Mouse (Mus musculus) liver, postnatal 0 days (tissue): ENCODE measurements around the gene Map3k13. TPM values are rescaled to one million over a fixed set of nuclear protein-coding genes. Genes with fewer than 3 reads are reported as not detected.

Source experiments
- ATAC-seq: fragments of 200-750 bp; cut with Nextera tagmentation; 2 replicates; pipeline ENCODE4 v1.8.0; 2017; ENCODE audit warnings: mild to moderate bottlenecking, moderate library complexity
- DNase-seq: peaks from one replicate; pipeline ENCODE4 v3.0.0-alpha.2; 2016
- H3K27ac ChIP-seq: fragments of 300-500 bp; sonication (generic); 2 replicates; pipeline ENCODE4 v1.5.1; 2014; ENCODE audit warnings: antibody characterized with exemption, moderate library complexity, mild to moderate bottlenecking, low read depth
- H3K27me3 ChIP-seq: fragments of 300-500 bp; sonication (generic); 2 replicates; pipeline ENCODE4 v1.6.1; 2014; ENCODE audit warnings: low read length, control low read depth, mixed read lengths; ENCODE audit not compliant: insufficient read depth
- H3K36me3 ChIP-seq: fragments of 300-500 bp; sonication (generic); replicated peaks from 2 replicates; pipeline ENCODE4 v1.6.1; 2014; ENCODE audit warnings: mild to moderate bottlenecking, control low read depth, low read length, moderate library complexity, mixed read lengths; ENCODE audit not compliant: insufficient read depth
- H3K4me1 ChIP-seq: fragments of 300-500 bp; sonication (generic); 2 replicates; pipeline ENCODE4 v1.6.1; 2014; ENCODE audit warnings: antibody characterized with exemption, mild to moderate bottlenecking, control low read depth; ENCODE audit not compliant: insufficient read depth
- H3K4me2 ChIP-seq: fragments of 300-500 bp; sonication (generic); 2 replicates; pipeline ENCODE4 v1.6.1; 2014; ENCODE audit warnings: low read depth, mild to moderate bottlenecking, low read length, moderate library complexity, mixed read lengths
- H3K4me3 ChIP-seq: fragments of 300-500 bp; sonication (generic); 2 replicates; pipeline ENCODE4 v1.5.1; 2014; ENCODE audit warnings: low read depth, low read length
- H3K9ac ChIP-seq: fragments of 300-500 bp; sonication (generic); replicated peaks from 2 replicates; pipeline ENCODE4 v1.6.1; 2014; ENCODE audit warnings: mild to moderate bottlenecking, moderate library complexity
- H3K9me3 ChIP-seq: fragments of 300-500 bp; sonication (generic); 2 replicates; pipeline ENCODE4 v1.6.1; 2016; ENCODE audit warnings: mild to moderate bottlenecking, control low read depth, low read length, mixed read lengths
- CTCF ChIP-seq: sonication (generic); IDR thresholded peaks from 2 replicates; pipeline ENCODE4 v1.5.1; 2016; ENCODE audit warnings: antibody characterized with exemption, low read depth
- EP300 ChIP-seq: IDR thresholded peaks from 2 replicates; pipeline ENCODE4 v1.6.1; 2016; ENCODE audit warnings: antibody characterized with exemption, low read depth, mild to moderate bottlenecking
- WGBS: fragments of 180-500 bp; shearing (Covaris S2); extraction: QIAGEN DNeasy Blood & Tissue Kit; methylation state at CpG from one replicate; pipeline ENCODE4 v1.1.7; 2014; ENCODE audit not compliant: insufficient replicate concordance; 5-methylcytosine and 5-hydroxymethylcytosine counted together
- polyA plus RNA-seq: library from polyadenylated mRNA; unstranded; fragments of >200 nt; fragmentation: Nextera tagmentation; extraction: Ambion mirVana; gene quantifications from 2 replicates; pipeline ENCODE4 v1.2.1, GENCODE M21; 2015

Map3k13 gene
- polyA plus RNA-seq, 1 experiment from 2014 or later: 1.2 TPM

DNA sequence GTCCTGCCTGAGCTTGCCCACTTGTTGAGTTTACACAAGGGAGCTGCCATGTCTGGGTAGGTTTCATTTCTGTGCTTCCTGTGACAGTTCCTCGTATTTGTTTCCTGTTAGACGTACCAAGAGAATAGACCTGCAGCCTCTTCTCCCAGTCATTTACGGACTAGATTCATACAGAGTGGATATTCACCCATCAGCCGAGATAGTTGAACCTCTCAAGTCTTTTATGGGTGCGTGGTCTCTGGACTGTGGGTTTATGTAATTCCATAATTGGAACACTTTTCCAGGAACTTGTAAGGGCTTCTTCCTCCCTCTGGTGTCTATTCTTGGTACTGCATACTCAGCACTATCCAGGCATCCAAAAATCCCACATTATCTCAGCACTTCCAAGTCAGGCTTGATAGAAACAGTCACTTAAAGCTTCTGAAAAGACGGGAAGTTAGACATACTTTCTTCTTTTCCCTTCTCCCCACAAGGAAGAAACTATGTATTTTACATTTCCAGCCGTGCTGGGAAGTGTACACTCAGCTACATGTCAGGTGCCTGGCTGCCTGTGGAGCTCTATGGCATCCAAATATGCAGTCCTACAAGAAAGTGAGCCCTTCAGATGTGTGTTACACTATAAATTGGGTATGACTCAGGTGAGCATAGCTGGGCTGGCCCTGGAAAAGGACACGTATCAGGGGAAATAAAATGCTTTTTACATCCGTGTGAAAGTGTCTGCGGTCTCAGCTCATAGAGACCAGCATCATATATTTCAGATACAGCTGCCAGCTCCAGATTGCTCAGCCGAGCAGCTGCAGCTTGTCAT lies 20.9 kb downstream of the Map3k13 start:
- TF ChIP-seq EP300 (0 out of 2 replicates have a peak, but pooled peaks have one; percentile 16), CTCF (peak; percentile 84)
- H3K27ac ChIP-seq: peak overlapping the region; percentile 88; the same call in 1 of the 2 replicates
- no peaks in the 10 kb centered on the region for H3K27me3 ChIP-seq
- H3K36me3 ChIP-seq: no peaks in the 10 kb centered on the region
- H3K9me3 ChIP-seq: no peaks in the 10 kb centered on the region
- no peak for ATAC-seq
- H3K4me2 ChIP-seq: peak overlapping the region; percentile 40; the same call in 1 of the 2 replicates
- H3K9ac ChIP-seq: no peak overlapping the region
- H3K4me1 ChIP-seq: peaks cover 10% of the 10 kb centered on the region
- no peak overlapping the region for H3K4me3 ChIP-seq
- peak; percentile 28 for DNase-seq
- 49% methylated on average over 11 of the region's 11 CpGs for WGBS

DNA sequence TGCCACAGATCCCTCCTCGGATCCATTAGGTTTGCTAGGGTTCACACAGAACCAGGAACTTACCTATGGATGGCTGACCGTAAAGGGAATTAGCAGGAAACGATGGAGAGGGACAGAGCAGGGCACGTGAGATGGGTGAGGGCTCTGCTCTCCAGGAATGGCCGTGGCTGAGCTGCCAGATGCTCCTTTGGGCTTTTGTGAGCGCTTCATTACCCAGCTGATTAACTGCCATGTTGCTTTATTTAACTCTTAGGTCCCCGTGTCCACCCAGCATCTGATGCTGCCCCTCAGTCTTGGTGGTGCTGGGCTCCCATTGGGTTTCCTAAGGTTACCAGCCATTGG lies 21.5 kb downstream of the Map3k13 start:
- H3K4me3 ChIP-seq: no peak overlapping the region
- H3K36me3 ChIP-seq: no peaks in the 10 kb centered on the region
- peaks cover 10% of the 10 kb centered on the region for H3K4me1 ChIP-seq
- no peak overlapping the region for H3K27ac ChIP-seq
- ATAC-seq: no peak
- H3K27me3 ChIP-seq: no peaks in the 10 kb centered on the region
- no peaks in the 10 kb centered on the region for H3K9me3 ChIP-seq
- TF ChIP-seq EP300: no peak
- TF ChIP-seq CTCF: no peak
- no peak for DNase-seq
- no peak overlapping the region for H3K9ac ChIP-seq
- WGBS: 79% methylated on average over 7 of the region's 7 CpGs
- no peak overlapping the region for H3K4me2 ChIP-seq

DNA sequence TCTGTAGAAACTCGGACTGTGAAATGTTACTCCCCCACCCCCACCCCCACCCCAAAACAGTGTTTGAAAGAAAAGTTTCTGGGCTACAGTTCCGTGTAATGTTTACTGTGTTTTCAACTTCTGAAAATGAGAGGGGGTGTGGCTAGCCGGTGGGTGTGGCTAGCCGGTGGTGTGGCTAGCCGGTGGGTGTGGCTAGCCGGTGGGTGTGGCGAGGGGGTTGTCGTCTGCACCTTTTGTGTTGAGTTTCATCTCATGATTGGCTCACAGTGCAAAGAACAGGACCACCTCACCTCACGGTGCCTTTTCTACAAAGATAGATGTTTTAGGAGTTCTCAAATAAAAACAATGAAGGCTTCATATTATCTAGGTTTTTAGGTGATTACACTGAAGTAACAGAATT lies 24.0 kb downstream of the Map3k13 start:
- H3K4me2 ChIP-seq: peak overlapping the region; percentile 0; the same call in 1 of the 2 replicates
- no peaks in the 10 kb centered on the region for H3K27me3 ChIP-seq
- no peaks in the 10 kb centered on the region for H3K36me3 ChIP-seq
- H3K4me3 ChIP-seq: no peak overlapping the region
- peaks cover 10% of the 10 kb centered on the region for H3K4me1 ChIP-seq
- no peak overlapping the region for H3K9ac ChIP-seq
- WGBS: 26% methylated on average over 9 of the region's 9 CpGs
- H3K27ac ChIP-seq: peak overlapping the region; percentile 37
- ATAC-seq (peak; percentile 79), DNase-seq (peak; percentile 85)
- H3K9me3 ChIP-seq: no peaks in the 10 kb centered on the region
- no peak for TF ChIP-seq EP300
- no peak for TF ChIP-seq CTCF

DNA sequence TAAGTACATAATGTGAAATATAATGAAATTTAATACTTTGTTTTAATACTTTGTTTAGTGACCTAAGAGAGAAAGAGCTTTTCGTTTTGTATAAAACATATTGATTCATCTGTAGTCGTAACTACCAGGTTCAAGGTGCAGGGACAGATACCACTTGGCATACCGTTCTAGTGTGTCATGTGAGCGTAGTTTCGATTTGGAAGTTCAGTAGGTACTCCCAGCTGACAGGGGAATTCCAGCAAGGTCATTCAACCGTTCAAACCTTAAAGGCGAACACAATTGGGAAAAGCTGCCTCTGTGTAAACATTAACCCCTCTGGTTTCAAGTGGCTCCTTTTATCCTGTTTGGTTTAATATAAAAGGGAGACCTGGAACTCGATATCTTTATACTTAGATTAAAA lies 24.5 kb downstream of the Map3k13 start:
- Histone ChIP-seq H3K4me3 (no peak overlapping the region), H3K36me3 (no peaks in the 10 kb centered on the region), H3K9ac (no peak overlapping the region), H3K27me3 (no peaks in the 10 kb centered on the region), H3K4me1 (peaks cover 9% of the 10 kb centered on the region), H3K9me3 (no peaks in the 10 kb centered on the region), H3K27ac (peak overlapping the region; percentile 37), H3K4me2 (peak overlapping the region; percentile 0; the same call in 1 of the 2 replicates)
- TF ChIP-seq CTCF (no peak), EP300 (peak; percentile 87)
- DNase-seq: peak; percentile 31
- WGBS: 52% methylated on average over 8 of the region's 8 CpGs
- ATAC-seq: peak; percentile 93

DNA sequence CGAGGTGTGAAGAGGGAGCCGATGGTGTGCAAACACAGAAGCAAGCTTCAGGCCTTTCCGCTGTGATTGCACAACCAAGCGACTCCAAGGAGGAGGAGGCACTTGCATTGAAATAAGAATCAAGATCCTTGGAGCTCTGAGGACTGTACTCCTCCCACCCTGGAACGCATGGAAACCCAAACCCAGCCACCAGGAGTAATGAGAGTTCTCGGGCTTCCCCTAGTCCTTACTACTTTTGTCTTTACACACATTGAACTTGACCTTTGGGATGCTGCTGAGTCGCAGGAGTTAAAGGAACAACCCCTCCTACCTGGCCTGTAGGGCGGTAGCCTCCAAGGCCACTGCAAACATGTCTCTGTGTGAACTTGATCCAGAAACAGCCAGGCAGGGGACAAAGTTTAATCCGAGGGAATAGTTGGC lies 31.5 kb downstream of the Map3k13 start:
- ATAC-seq (peak; percentile 80), DNase-seq (peak; percentile 43)
- H3K27me3 ChIP-seq: no peaks in the 10 kb centered on the region
- peak overlapping the region; percentile 66 for H3K27ac ChIP-seq
- peak overlapping the region; percentile 44 for H3K4me3 ChIP-seq
- WGBS: 53% methylated on average over 9 of the region's 9 CpGs
- H3K36me3 ChIP-seq: no peaks in the 10 kb centered on the region
- H3K9me3 ChIP-seq: no peaks in the 10 kb centered on the region
- H3K4me1 ChIP-seq: no peaks in the 10 kb centered on the region; the same call in 1 of the 2 replicates
- no peak overlapping the region for H3K9ac ChIP-seq
- peak overlapping the region; percentile 18; the same call in 1 of the 2 replicates for H3K4me2 ChIP-seq
- TF ChIP-seq CTCF: no peak
- TF ChIP-seq EP300: peak; percentile 50; the same call in 1 of the 2 replicates

DNA sequence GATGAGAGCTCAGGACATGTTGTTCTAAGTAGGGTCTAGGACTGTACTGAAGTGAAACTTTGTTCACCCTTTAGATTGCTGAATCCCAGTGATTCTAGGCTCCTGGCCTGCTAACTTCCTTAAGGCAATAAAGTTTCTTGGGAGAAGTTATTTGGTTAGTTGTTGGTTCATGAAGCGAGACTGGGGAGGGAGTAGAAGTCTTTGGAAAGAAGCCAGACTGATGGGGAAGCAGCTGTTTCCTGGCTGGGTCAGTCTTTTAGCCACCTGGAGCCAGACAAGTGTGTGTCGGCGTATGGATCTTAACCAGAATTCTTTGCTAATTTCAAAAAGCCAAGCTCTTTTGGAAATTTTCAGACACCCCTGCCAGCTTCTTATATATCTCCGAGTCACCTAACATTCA lies 33.0 kb downstream of the Map3k13 start:
- no peak for TF ChIP-seq CTCF
- TF ChIP-seq EP300: no peak
- no peak for DNase-seq
- Histone ChIP-seq H3K27ac (peak overlapping the region; percentile 66), H3K36me3 (no peaks in the 10 kb centered on the region), H3K9me3 (no peaks in the 10 kb centered on the region), H3K4me2 (peak overlapping the region; percentile 58), H3K4me1 (no peaks in the 10 kb centered on the region; the same call in 1 of the 2 replicates), H3K4me3 (peak overlapping the region; percentile 44), H3K27me3 (no peaks in the 10 kb centered on the region), H3K9ac (peak overlapping the region; percentile 55)
- WGBS: 35% methylated on average over 4 of the region's 4 CpGs
- 0 out of 2 replicates have a peak, but pooled peaks have one; percentile 0 for ATAC-seq
